Mouse (Mus musculus) cerebellum, adult 2 months (tissue): ENCODE data around the gene Smim24. TPM values are rescaled to one million over a fixed set of nuclear protein-coding genes. Genes with fewer than 3 reads are reported as not detected.
A peak's percentile ranks its signal among the peaks of the same experiment; 100 is the strongest.

Source experiments
- DNase-seq, 2 experiments: peaks; one replicate each; pipeline ENCODE4 v3.0.0; 2021
- H3K27ac ChIP-seq: fragments of 200-500 bp; 2 replicates; pipeline ENCODE4 v1.5.1; 2012; ENCODE audit warnings: low read length, control low read depth, inconsistent platforms; ENCODE audit not compliant: insufficient read depth
- H3K27me3 ChIP-seq: fragments of 200-500 bp; 2 replicates; pipeline ENCODE4 v1.6.1; 2012; ENCODE audit warnings: inconsistent platforms, mild to moderate bottlenecking, low read length, moderate library complexity; ENCODE audit not compliant: control insufficient read depth, insufficient read depth
- H3K4me1 ChIP-seq: fragments of 200-500 bp; 2 replicates; pipeline ENCODE4 v1.6.1; 2011; ENCODE audit warnings: low read length; ENCODE audit not compliant: control insufficient read depth, insufficient read depth
- H3K4me3 ChIP-seq: fragments of 200-500 bp; replicated peaks from 2 replicates; pipeline ENCODE3; 2011; ENCODE audit warnings: mild to moderate bottlenecking, low read depth, low read length, control low read depth; ENCODE audit not compliant: insufficient read depth
- CTCF ChIP-seq: fragments of 200-500 bp; IDR thresholded peaks from 2 replicates; pipeline ENCODE4 v1.5.1; 2011; ENCODE audit warnings: low read depth, mild to moderate bottlenecking, control low read depth, low read length, moderate library complexity, borderline replicate concordance; ENCODE audit not compliant: insufficient read depth
- POLR2A ChIP-seq: fragments of 200-500 bp; IDR thresholded peaks from 2 replicates; pipeline ENCODE4 v1.6.1; 2011; ENCODE audit warnings: low read length, control low read depth, borderline replicate concordance; ENCODE audit not compliant: insufficient read depth
- WGBS: fragments of 180-500 bp; shearing (Covaris S2); methylation state at CpG from one replicate; pipeline ENCODE4 v1.1.7; 2018; 5-methylcytosine and 5-hydroxymethylcytosine counted together
- polyA plus RNA-seq: library from polyadenylated mRNA; depleted of rRNA; stranded (reverse); fragments of >200 nt; gene quantifications from 2 replicates; pipeline ENCODE4 v1.2.3, GENCODE M21; 2012

Smim24 gene
- polyA plus RNA-seq, 1 experiment: 1.2 TPM

DNA sequence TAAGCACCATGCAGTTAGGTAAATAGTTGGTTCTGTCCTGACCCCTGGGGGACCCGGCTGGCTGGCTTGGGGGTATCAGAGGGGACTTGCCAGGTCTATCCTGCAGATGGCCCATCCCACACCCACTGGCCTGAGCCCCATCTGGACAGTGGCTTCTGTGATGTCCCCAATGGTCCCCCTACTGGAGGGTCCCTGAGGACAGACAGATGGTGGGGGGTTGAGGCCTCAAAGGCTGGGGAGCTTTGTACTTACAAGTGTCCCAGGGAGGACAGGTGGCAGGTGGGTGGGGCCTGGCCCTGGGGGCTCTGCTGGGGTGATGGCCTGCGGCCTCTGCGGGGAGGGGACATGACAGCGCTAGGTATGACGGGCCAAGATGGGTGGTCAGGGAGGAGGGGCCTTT, 6.4 kb downstream of the Smim24 start:
- WGBS: 13% methylated on average over 5 of the region's 5 CpGs
- Histone ChIP-seq H3K27me3 (no peaks in the 10 kb centered on the region), H3K4me1 (peaks cover 67% of the 10 kb centered on the region), H3K27ac (no peak overlapping the region), H3K4me3 (no peak overlapping the region)
- DNase-seq: peak in 1 of 2 experiments; percentile 53
- TF ChIP-seq CTCF (no peak), POLR2A (no peak)

DNA sequence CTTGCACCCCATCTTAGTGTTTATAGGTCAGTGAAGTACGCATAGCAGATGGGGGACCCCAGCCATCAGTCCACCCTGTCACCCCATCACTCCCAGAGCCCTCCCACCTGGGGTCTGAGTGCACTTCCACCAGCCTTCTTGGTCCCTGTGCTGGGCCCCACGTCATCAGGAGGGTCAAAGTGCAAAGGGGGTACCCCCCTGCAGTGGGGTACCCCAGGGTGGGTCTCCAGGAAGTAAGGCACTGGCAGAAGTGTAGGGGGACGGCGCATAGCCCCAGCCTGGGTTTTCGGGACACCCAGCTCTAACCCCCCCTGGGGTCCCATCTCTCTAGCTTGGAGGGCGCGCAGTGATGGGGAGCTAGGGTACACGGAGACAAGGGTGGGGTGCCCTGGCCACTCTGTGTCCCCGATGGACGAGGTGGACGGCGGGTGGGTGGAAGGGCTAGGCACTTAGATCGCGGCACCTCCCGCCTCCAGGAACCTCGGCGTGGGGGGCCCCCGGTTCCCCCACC, 7.0 kb downstream of the Smim24 start:
- WGBS: 38% methylated on average over 18 of the region's 18 CpGs
- H3K4me3 ChIP-seq: no peak overlapping the region
- peak overlapping the region; percentile 86 for H3K27ac ChIP-seq
- no peaks in the 10 kb centered on the region for H3K27me3 ChIP-seq
- H3K4me1 ChIP-seq: peaks cover 67% of the 10 kb centered on the region
- TF ChIP-seq POLR2A: no peak
- no peak for TF ChIP-seq CTCF
- no peak for DNase-seq

DNA sequence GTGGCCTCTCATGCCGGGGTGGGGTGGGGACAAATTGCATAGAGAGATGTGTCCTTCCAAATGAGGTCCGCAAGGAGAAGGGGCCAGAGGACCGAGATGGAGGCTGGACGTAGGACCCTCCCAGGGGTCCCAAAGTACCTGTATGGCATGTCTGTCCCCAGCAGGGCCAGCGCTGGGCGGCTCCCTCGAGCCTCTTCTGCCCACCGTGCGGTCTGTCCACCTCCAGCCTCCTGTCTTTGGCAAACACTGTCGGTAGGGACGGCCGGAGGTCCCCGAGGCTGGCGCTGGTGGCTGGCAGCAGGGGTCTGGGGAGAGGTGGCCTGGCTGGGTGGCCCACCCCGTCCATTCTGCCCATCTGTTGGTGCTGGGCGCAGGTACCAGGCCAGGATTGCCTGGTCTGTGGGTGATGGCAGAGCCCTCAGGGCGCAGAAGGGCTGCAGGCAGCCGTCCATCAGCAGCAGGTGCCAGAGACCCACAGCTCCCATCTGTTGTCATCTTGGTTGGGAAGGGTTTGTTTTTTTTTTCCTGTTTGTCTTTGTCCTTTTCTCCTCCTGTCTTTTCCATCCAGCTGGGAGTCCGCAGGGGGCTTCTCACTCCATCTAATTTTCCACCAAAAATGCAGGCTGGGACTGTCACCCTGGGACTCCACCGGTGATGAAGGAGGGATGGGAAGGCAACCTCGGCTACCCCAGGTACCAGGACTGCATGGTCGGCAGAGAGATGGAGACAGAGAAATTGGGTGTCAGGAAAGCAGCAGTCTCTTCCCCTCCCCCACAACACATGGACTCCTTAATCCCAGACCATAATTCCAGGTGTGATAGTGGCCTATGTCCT, 7.7 kb downstream of the Smim24 start:
- peak overlapping the region; percentile 86 for H3K27ac ChIP-seq
- TF ChIP-seq POLR2A (no peak), CTCF (no peak)
- 10% methylated on average over 22 of the region's 22 CpGs for WGBS
- peak; percentile 93 to 94 for DNase-seq
- peaks cover 65% of the 10 kb centered on the region for H3K4me1 ChIP-seq
- H3K27me3 ChIP-seq: no peaks in the 10 kb centered on the region
- H3K4me3 ChIP-seq: no peak overlapping the region

DNA sequence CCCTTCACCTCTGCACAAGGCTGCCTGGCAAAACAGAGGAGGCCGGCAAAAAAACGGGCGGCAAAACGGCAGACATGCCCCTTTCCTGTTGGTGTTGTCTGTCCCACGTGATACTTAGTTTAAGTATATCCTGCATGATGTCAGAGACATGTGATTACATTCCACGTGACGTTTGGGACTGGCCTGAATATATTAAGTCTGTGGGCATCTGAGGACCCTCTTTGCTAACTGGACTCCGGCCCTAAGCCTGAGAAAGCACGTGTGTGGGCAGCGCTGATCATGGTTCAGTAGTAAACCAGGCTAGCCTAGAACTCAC, 8.3 kb downstream of the Smim24 start:
- no peak for TF ChIP-seq CTCF
- TF ChIP-seq POLR2A: no peak

DNA sequence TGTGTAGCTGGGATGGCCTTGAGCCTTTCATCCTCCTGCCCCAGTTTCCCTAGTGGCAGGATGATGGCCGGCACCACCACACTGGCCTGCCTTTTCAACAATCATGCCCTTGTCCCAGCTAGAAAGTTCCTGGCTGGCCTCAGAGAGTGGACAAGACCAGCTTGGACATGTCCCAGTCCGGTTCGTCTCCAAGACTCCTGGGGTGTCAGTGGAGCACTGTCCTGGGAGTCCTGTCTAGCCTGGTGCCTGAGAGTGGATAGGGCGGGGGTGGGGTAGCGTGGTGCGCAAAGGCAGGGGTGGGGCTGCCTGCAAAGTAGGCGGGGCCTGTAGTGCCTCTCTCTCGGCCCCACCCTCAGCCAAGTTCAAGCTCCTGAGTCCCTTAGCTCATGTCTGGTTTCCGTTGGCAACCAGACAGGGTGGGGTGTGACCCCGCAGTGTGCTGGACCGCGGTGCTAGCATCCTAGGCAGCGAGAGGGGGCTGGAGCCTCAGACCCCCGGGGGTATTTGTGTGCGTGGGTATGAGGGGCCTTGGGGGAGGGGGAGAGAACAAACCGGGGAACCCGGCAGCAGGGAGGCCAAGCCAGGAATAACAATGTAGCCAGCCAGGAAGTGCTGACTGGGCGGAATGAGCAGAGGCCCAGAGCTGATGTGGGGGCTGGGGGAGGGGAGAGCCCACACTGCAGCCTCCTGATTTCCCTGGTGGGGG, 8.8 kb downstream of the Smim24 start:
- DNase-seq: peak; percentile 75 to 82
- 8% methylated on average over 18 of the region's 18 CpGs for WGBS

More for the DNA sequence above, 8.3 kb downstream of the Smim24 start:
- Histone ChIP-seq H3K4me1 (peaks cover 67% of the 10 kb centered on the region), H3K27ac (peak overlapping the region; percentile 73), H3K27me3 (no peaks in the 10 kb centered on the region), H3K4me3 (no peak overlapping the region)
- DNase-seq: no peak
- WGBS: 11% methylated on average over 10 of the region's 10 CpGs

DNA sequence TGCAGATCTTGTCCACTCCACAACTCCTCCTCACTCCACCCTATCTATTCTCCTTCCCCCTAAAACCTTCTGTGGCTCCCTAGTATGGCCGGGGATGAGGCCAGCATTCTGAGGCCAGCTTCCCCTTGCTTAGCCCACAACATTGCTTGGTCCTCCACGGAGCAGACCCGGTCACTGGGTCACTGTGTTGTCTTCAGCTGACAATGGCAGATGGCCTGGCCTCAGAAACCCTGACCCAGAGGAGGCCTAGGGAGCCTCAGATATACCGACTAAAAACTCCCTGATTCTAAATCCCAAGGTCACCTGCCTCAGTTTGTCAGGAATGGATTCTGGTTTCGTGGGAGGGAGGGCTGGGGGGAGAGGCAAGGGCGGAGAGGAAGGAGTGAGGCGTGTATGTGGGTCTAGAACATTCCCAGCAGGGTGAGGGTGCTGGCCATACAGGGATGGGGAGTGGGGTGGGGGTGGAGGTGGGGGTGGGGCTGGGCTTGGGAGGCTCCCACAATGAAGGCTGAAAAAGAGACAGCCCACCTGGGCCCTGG, 9.4 kb downstream of the Smim24 start:
- DNase-seq: peak; percentile 65 to 69
- Histone ChIP-seq H3K27ac (peak overlapping the region; percentile 82), H3K4me3 (no peak overlapping the region), H3K27me3 (no peaks in the 10 kb centered on the region), H3K4me1 (peaks cover 67% of the 10 kb centered on the region)
- TF ChIP-seq POLR2A: no peak
- no peak for TF ChIP-seq CTCF
- WGBS: 17% methylated on average over 7 of the region's 7 CpGs

More for the DNA sequence above, 8.8 kb downstream of the Smim24 start:
- Histone ChIP-seq H3K4me3 (no peak overlapping the region), H3K4me1 (peaks cover 67% of the 10 kb centered on the region), H3K27me3 (no peaks in the 10 kb centered on the region), H3K27ac (peak overlapping the region; percentile 82)
- no peak for TF ChIP-seq POLR2A
- TF ChIP-seq CTCF: no peak

DNA sequence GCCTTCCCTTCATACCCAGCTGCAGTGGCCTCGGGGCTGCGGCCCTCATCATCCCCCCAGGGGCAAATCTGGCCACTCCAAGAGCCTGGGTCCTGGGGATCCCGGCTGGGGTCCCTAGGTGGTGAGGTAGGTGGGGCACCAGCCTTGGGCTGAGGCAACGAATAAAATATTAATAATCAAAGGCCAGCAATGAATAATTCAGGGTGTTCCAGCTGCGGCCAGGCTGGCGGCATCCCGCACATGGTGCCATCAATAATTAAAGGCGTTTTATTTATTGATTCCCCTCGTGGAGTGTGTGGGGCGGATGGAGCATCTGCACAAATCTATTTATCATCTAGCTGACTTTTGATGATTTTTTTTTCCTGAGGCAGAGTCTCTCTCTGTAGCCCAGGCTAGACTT, 10.7 kb downstream of the Smim24 start:
- Histone ChIP-seq H3K27ac (no peak overlapping the region; the same call in 1 of the 2 replicates), H3K4me3 (no peak overlapping the region), H3K4me1 (peaks cover 72% of the 10 kb centered on the region), H3K27me3 (no peaks in the 10 kb centered on the region)
- TF ChIP-seq CTCF (no peak), POLR2A (no peak)
- 62% methylated on average over 10 of the region's 10 CpGs for WGBS
- DNase-seq: no peak
